Mouse (Mus musculus) G1E (cell line): ENCODE measurements around the gene Cisd3. TPM values are rescaled to one million over a fixed set of nuclear protein-coding genes. Genes with fewer than 3 reads are reported as not detected.
"Not testable (repeated sequence)": the region's sequence is repeated elsewhere in the genome, so short reads cannot be mapped to it uniquely, and the experiment has no call there.

Experiments used
- ATAC-seq: 2 replicates; pipeline ENCODE4 v1.8.0; 2016; ENCODE audit warnings: mild to moderate bottlenecking; ENCODE audit not compliant: insufficient number of reproducible peaks, poor library complexity, low FRiP score, severe bottlenecking; ENCODE audit errors: extremely low read depth
- DNase-seq: peaks from one replicate; pipeline ENCODE4 v3.0.0; 2012; ENCODE audit warnings: low spot score
- H3K27me3 ChIP-seq: 2 replicates; pipeline ENCODE4 v1.6.1; 2012; ENCODE audit warnings: mild to moderate bottlenecking, low read length, inconsistent platforms; ENCODE audit not compliant: insufficient read depth
- H3K36me3 ChIP-seq: replicated peaks from 2 replicates; pipeline ENCODE3; 2012; ENCODE audit warnings: mild to moderate bottlenecking, inconsistent platforms
- H3K4me1 ChIP-seq: 2 replicates; pipeline ENCODE4 v1.6.1; 2012; ENCODE audit warnings: low read depth, low read length, inconsistent platforms, mixed read lengths; ENCODE audit not compliant: insufficient read depth
- H3K4me3 ChIP-seq: 2 replicates; pipeline ENCODE4 v1.5.1; 2012; ENCODE audit warnings: low read depth, mild to moderate bottlenecking, inconsistent platforms, low read length, moderate library complexity, mixed read lengths
- H3K9me3 ChIP-seq: replicated peaks from 2 replicates; pipeline ENCODE4 v1.6.1; 2012; ENCODE audit warnings: inconsistent platforms
- CTCF ChIP-seq: IDR thresholded peaks from 2 replicates; pipeline ENCODE4 v1.5.1; 2012; ENCODE audit warnings: low read depth, low read length, inconsistent platforms, mixed read lengths
- GATA1 ChIP-seq: IDR thresholded peaks from 2 replicates; pipeline ENCODE4 v1.6.1; 2012; ENCODE audit warnings: borderline replicate concordance, low read length, inconsistent platforms, mixed read lengths
- GATA2 ChIP-seq: IDR thresholded peaks from 2 replicates; pipeline ENCODE4 v1.6.1; 2012; ENCODE audit warnings: low read depth, low read length, inconsistent platforms, borderline replicate concordance
- POLR2AphosphoS5 ChIP-seq: IDR thresholded peaks from 2 replicates; pipeline ENCODE4 v1.6.1; 2012; ENCODE audit warnings: low read depth, low read length, inconsistent platforms; ENCODE audit not compliant: insufficient replicate concordance
- TAL1 ChIP-seq: conservative IDR thresholded peaks from 2 replicates; pipeline ENCODE4 v1.6.1; 2012; ENCODE audit warnings: low read depth, low read length, inconsistent platforms, mixed read lengths
- polyA plus RNA-seq: library from polyadenylated mRNA; stranded (reverse); fragments of >175 nt; gene quantifications from 2 replicates; pipeline ENCODE4 v1.2.3, GENCODE M21; 2012
- total RNA-seq, 2 experiments: library from RNA; stranded (forward) in 1 of 2; stranded (reverse) in 1 of 2; fragments of 200-1000 nt in 1 of 2; fragments of >200 nt in 1 of 2; fragmentation: Nextera tagmentation in 1 of 2; gene quantifications; 2 replicates each; pipeline ENCODE4 v1.2.3; 2014 to 2017

Gene Cisd3
- total and polyA plus RNA-seq, 3 experiments, result 2.6 to 14.7 (median 8.8) TPM

DNA sequence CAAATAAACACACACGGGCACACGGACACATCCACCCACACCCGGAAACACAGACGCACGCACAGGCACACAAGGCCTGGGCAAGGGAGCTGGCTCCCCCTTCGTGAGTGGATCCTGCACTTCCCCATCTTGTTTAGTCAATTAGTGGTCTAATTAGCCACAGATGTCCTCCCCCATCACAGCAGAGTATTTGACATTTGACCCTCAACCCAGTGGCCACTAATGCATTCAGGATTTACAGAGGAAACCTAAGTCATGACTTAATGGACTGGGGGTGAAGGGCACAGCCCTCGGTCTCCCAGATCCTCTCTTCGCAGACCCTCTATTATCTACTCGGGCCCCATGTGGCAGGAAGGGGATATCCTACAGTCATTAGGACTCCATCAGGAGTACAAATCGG lies 48.1 kb downstream of the Cisd3 start:
- DNase-seq (no peak), ATAC-seq (no peak)
- Histone ChIP-seq H3K36me3 (peaks cover 77% of the 10 kb centered on the region), H3K27me3 (no peaks in the 10 kb centered on the region), H3K4me1 (no peaks in the 10 kb centered on the region; the same call in 1 of the 2 replicates), H3K9me3 (no peaks in the 10 kb centered on the region), H3K4me3 (no peak overlapping the region)
- TF ChIP-seq POLR2AphosphoS5 (no peak), GATA1 (no peak), TAL1 (no peak), CTCF (no peak), GATA2 (no peak)

DNA sequence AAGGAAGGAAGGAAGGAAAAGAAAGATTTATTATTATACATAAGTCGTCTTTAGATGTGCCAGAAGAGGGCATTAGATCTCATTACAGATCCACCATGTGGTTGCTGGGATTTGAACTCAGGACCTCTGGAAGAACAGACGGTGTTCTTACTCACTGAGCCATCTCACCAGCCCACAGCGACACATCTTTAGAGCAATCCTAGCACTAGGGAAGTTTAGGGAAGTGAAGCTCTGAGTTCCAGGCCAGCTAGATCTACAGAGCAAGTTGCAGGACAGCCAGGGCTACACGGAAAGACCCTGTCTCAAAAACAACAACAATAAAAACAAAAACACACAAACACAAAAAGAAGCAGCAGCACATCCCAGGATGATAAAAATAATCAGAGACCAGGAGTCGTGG lies 49.2 kb downstream of the Cisd3 start:
- not testable (repeated sequence) for H3K9me3 ChIP-seq, DNase-seq, H3K27me3 ChIP-seq, H3K4me3 ChIP-seq, ATAC-seq, H3K4me1 ChIP-seq
- H3K36me3 ChIP-seq, result peaks cover 71% of the 10 kb centered on the region

- no peak for ATAC-seq
- TF ChIP-seq GATA2 (no peak), POLR2AphosphoS5 (no peak), GATA1 (no peak), TAL1 (no peak), CTCF (no peak)
- H3K4me1 ChIP-seq, result peaks cover 8% of the 10 kb centered on the region
Observed at GRCm38 (mm10) chr11:97736645-97737044, 51.0 kb downstream of the Cisd3 start.

DNA sequence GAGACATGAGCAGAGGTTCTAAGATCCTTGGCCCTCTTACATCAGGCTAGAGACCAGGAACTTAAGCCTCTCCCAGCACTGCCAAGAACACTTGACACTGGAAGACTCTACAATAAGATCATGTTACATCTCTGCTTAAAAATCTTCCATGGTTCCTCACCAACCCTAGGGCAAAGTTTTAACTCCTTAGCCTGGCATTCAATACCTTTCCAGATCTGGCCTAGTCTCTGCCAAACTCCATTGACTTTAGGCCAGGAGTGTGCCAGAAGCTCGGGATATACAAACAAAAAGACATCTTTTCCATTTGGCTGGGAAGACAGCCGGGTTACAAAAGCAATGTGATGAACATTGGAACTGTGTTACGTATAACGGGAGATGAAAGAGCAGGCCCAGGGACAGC lies 52.0 kb downstream of the Cisd3 start:
- ATAC-seq (no peak), DNase-seq (no peak)
- no peaks in the 10 kb centered on the region for H3K9me3 ChIP-seq
- H3K4me1 ChIP-seq, result peaks cover 15% of the 10 kb centered on the region
- no peak overlapping the region for H3K4me3 ChIP-seq
- H3K36me3 ChIP-seq, result peaks cover 67% of the 10 kb centered on the region
- TF ChIP-seq POLR2AphosphoS5, result no peak
- TF ChIP-seq TAL1, result no peak
- no peak for TF ChIP-seq CTCF
- no peak for TF ChIP-seq GATA1
- no peak for TF ChIP-seq GATA2
- H3K27me3 ChIP-seq, result no peaks in the 10 kb centered on the region

More at GRCm38 (mm10) chr11:97736645-97737044, 51.0 kb downstream of the Cisd3 start:
- Histone ChIP-seq H3K4me3 (no peak overlapping the region), H3K36me3 (peaks cover 69% of the 10 kb centered on the region), H3K27me3 (no peaks in the 10 kb centered on the region), H3K9me3 (no peaks in the 10 kb centered on the region)
- DNase-seq, result no peak

Other genes starting within 250 kb of the Cisd3 start
- not detected in 2 replicates for gene 4933428G20Rik, start 185.5 kb upstream of the Cisd3 start, total RNA-seq (2014; fragmentation: Nextera tagmentation)
- not detected in 2 replicates for gene 4933428G20Rik, start 185.5 kb upstream of the Cisd3 start, total RNA-seq (2017)
- gene 4933428G20Rik, start 185.5 kb upstream of the Cisd3 start, polyA plus RNA-seq, result not detected in 2 replicates
- 0.15 TPM in 2 replicates for gene Srcin1, start 109.6 kb upstream of the Cisd3 start, total RNA-seq (2014; fragmentation: Nextera tagmentation)
- gene Srcin1, start 109.6 kb upstream of the Cisd3 start, total RNA-seq (2017), result 0.29 and 0.49 TPM in 2 replicates
- gene Srcin1, start 109.6 kb upstream of the Cisd3 start, polyA plus RNA-seq, result 0.21 and 0.25 TPM in 2 replicates
- gene Epop, start 56.1 kb upstream of the Cisd3 start, total RNA-seq (2014; fragmentation: Nextera tagmentation), result 2.6 and 4.5 TPM in 2 replicates
- gene Epop, start 56.1 kb upstream of the Cisd3 start, total RNA-seq (2017), result 2.7 and 3.9 TPM in 2 replicates
- 60.9 and 77.7 TPM in 2 replicates for gene Epop, start 56.1 kb upstream of the Cisd3 start, polyA plus RNA-seq
- 16.5 and 18.7 TPM in 2 replicates for gene Mllt6, start 22.4 kb upstream of the Cisd3 start, total RNA-seq (2014; fragmentation: Nextera tagmentation)
- 10.9 and 11.2 TPM in 2 replicates for gene Mllt6, start 22.4 kb upstream of the Cisd3 start, total RNA-seq (2017)
- gene Mllt6, start 22.4 kb upstream of the Cisd3 start, polyA plus RNA-seq, result 38.3 and 42.6 TPM in 2 replicates
- 5.4 and 7.2 TPM in 2 replicates for gene Pcgf2, start 14.7 kb downstream of the Cisd3 start, total RNA-seq (2014; fragmentation: Nextera tagmentation)
- gene Pcgf2, start 14.7 kb downstream of the Cisd3 start, total RNA-seq (2017), result 0.41 TPM in 1 of 2 replicates, not detected in the other
- 18.5 and 21.1 TPM in 2 replicates for gene Pcgf2, start 14.7 kb downstream of the Cisd3 start, polyA plus RNA-seq
- 49.9 and 78.3 TPM in 2 replicates for gene Psmb3, start 17.6 kb downstream of the Cisd3 start, total RNA-seq (2014; fragmentation: Nextera tagmentation)
- 191 and 258 TPM in 2 replicates for gene Psmb3, start 17.6 kb downstream of the Cisd3 start, total RNA-seq (2017)
- gene Psmb3, start 17.6 kb downstream of the Cisd3 start, polyA plus RNA-seq, result 23.7 and 93.4 TPM in 2 replicates
- gene Pip4k2b, start 58.9 kb downstream of the Cisd3 start, total RNA-seq (2014; fragmentation: Nextera tagmentation), result 19.6 and 23.2 TPM in 2 replicates
- 14.5 and 16.7 TPM in 2 replicates for gene Pip4k2b, start 58.9 kb downstream of the Cisd3 start, total RNA-seq (2017)
- 22.0 and 25.6 TPM in 2 replicates for gene Pip4k2b, start 58.9 kb downstream of the Cisd3 start, polyA plus RNA-seq
- gene Cwc25, start 80.7 kb downstream of the Cisd3 start, total RNA-seq (2014; fragmentation: Nextera tagmentation), result 13.5 and 20.8 TPM in 2 replicates
- gene Cwc25, start 80.7 kb downstream of the Cisd3 start, total RNA-seq (2017), result 25.5 and 27.4 TPM in 2 replicates
- gene Cwc25, start 80.7 kb downstream of the Cisd3 start, polyA plus RNA-seq, result 22.5 and 23.2 TPM in 2 replicates
- gene 1700001P01Rik, start 90.1 kb downstream of the Cisd3 start, total RNA-seq (2014; fragmentation: Nextera tagmentation), result not detected in 2 replicates
- 0.23 and 0.33 TPM in 2 replicates for gene 1700001P01Rik, start 90.1 kb downstream of the Cisd3 start, total RNA-seq (2017)
- gene 1700001P01Rik, start 90.1 kb downstream of the Cisd3 start, polyA plus RNA-seq, result 0.09 TPM in 1 of 2 replicates, not detected in the other
- 580 and 589 TPM in 2 replicates for gene Rpl23, start 96.6 kb downstream of the Cisd3 start, total RNA-seq (2014; fragmentation: Nextera tagmentation)
- gene Rpl23, start 96.6 kb downstream of the Cisd3 start, total RNA-seq (2017), result 1,583 and 1,694 TPM in 2 replicates
- 255 and 258 TPM in 2 replicates for gene Rpl23, start 96.6 kb downstream of the Cisd3 start, polyA plus RNA-seq
- gene Lasp1, start 113.2 kb downstream of the Cisd3 start, total RNA-seq (2014; fragmentation: Nextera tagmentation), result 31.0 and 37.1 TPM in 2 replicates
- 53.4 and 122 TPM in 2 replicates for gene Lasp1, start 113.2 kb downstream of the Cisd3 start, total RNA-seq (2017)
- 49.6 and 71.7 TPM in 2 replicates for gene Lasp1, start 113.2 kb downstream of the Cisd3 start, polyA plus RNA-seq
- gene B230217C12Rik, start 155.0 kb downstream of the Cisd3 start, total RNA-seq (2014; fragmentation: Nextera tagmentation), result not detected in 2 replicates
- gene B230217C12Rik, start 155.0 kb downstream of the Cisd3 start, total RNA-seq (2017), result 0.16 TPM in 1 of 2 replicates, not detected in the other
- not detected in 2 replicates for gene B230217C12Rik, start 155.0 kb downstream of the Cisd3 start, polyA plus RNA-seq
- gene Fbxo47, start 198.3 kb downstream of the Cisd3 start, total RNA-seq (2014; fragmentation: Nextera tagmentation), result 0.58 and 1.9 TPM in 2 replicates
- gene Fbxo47, start 198.3 kb downstream of the Cisd3 start, total RNA-seq (2017), result 0.55 and 0.70 TPM in 2 replicates
- gene Fbxo47, start 198.3 kb downstream of the Cisd3 start, polyA plus RNA-seq, result not detected in 2 replicates